Mouse (Mus musculus) midbrain, embryonic 13.5 days (tissue): ENCODE data around the gene Gm867. TPM values are rescaled to one million over a fixed set of nuclear protein-coding genes. Genes with fewer than 3 reads are reported as not detected.

ENCODE experiments used
- ATAC-seq: fragments of 200-750 bp; cut with Nextera tagmentation; 2 replicates; pipeline ENCODE4 v1.8.0; 2017; ENCODE audit warnings: mild to moderate bottlenecking, moderate TSS enrichment, moderate library complexity
- H3K27ac ChIP-seq: fragments of 300-500 bp; sonication (generic); 2 replicates; pipeline ENCODE4 v1.5.1; 2015; ENCODE audit warnings: inconsistent platforms, mild to moderate bottlenecking, moderate library complexity
- H3K27me3 ChIP-seq: fragments of 300-500 bp; sonication (generic); 2 replicates; pipeline ENCODE4 v1.6.1; 2015; ENCODE audit warnings: mild to moderate bottlenecking, inconsistent platforms
- H3K36me3 ChIP-seq: fragments of 300-500 bp; sonication (generic); 2 replicates; pipeline ENCODE4 v1.6.1; 2015; ENCODE audit warnings: mild to moderate bottlenecking, inconsistent platforms
- H3K4me1 ChIP-seq: fragments of 300-500 bp; sonication (generic); replicated peaks from 2 replicates; pipeline ENCODE4 v1.6.1; 2015; ENCODE audit warnings: inconsistent platforms
- H3K4me2 ChIP-seq: fragments of 300-500 bp; sonication (generic); replicated peaks from 2 replicates; pipeline ENCODE4 v1.6.1; 2015; ENCODE audit warnings: moderate library complexity, mild to moderate bottlenecking, inconsistent platforms
- H3K4me3 ChIP-seq: fragments of 300-500 bp; sonication (generic); replicated peaks from 2 replicates; pipeline ENCODE4 v1.5.1; 2015; ENCODE audit warnings: mild to moderate bottlenecking, inconsistent platforms
- H3K9ac ChIP-seq: fragments of 300-500 bp; sonication (generic); replicated peaks from 2 replicates; pipeline ENCODE4 v1.6.1; 2015; ENCODE audit warnings: mild to moderate bottlenecking, inconsistent platforms
- H3K9me3 ChIP-seq: fragments of 300-500 bp; sonication (generic); 2 replicates; pipeline ENCODE4 v1.6.1; 2016; ENCODE audit warnings: mild to moderate bottlenecking, inconsistent platforms
- WGBS: fragments of 180-500 bp; shearing (Covaris S2); methylation state at CpG from one replicate; pipeline ENCODE4 v1.1.7; 2015; 5-methylcytosine and 5-hydroxymethylcytosine counted together
- polyA plus RNA-seq: library from polyadenylated mRNA; unstranded; fragments of >200 nt; fragmentation: Nextera tagmentation; extraction: Ambion mirVana; gene quantifications from 2 replicates; pipeline ENCODE4 v1.2.1, GENCODE M21; 2015

Gm867 gene
- polyA plus RNA-seq, 1 experiment from 2014 or later: 0.35 TPM

DNA sequence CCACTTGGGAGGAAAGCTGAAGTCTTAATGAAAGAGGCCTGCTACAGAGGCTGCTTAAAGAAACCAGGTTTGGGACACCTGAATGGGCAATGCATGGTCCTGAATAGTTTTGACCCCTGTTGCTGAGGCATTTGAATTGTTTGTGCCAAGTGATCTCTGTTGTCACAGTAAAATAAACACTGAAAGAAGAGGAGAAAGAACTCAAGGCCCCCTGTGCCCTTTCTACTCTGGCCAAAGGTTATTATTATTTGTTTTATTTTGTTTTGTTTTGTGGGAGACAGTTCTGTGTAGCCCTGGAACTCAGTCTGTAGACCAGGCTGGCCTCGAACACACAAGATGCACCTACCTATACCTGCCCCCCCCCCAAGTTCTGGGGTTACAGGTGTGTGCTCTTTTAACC, 5.5 kb downstream of the Gm867 start:
- 78% methylated on average over 1 of the region's 1 CpGs for WGBS
- no peak overlapping the region for H3K27ac ChIP-seq
- H3K4me3 ChIP-seq: peak overlapping the region; percentile 50
- no peak overlapping the region for H3K9ac ChIP-seq
- peaks cover 58% of the 10 kb centered on the region for H3K27me3 ChIP-seq
- no peak for ATAC-seq
- peaks cover 50% of the 10 kb centered on the region for H3K4me1 ChIP-seq
- no peaks in the 10 kb centered on the region for H3K9me3 ChIP-seq
- peak overlapping the region; percentile 84 for H3K4me2 ChIP-seq
- no peaks in the 10 kb centered on the region for H3K36me3 ChIP-seq

DNA sequence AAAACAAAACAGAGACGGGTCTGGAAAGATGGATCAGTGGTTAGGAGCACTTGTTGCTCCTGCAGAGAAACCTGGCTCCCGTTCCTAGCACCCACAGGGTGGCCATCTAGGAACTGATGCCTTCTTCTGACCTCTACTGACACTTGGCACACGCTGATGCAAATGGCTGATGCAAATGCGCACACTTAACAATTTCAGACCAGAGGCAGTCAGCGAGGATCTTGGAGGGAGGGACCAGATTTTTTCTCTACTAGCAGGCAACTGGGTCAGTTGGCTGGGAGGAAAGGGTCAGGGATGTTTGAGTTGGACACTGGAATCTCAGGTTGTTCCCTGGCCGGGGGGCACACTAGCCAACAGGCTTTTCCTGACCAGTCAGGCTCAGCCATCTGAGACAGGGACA, 7.6 kb downstream of the Gm867 start, which contains the start of gene Chchd10:
TSS of gene Chchd10 (plus strand) at position 240 of the 400 bp plus-strand sequence.
- Histone ChIP-seq H3K27me3 (peaks cover 57% of the 10 kb centered on the region), H3K27ac (peak within 1 kb of the TSS; percentile 17; the same call in 1 of the 2 replicates), H3K36me3 (peaks cover 5% of the 10 kb centered on the region; the same call in 1 of the 2 replicates), H3K4me1 (peaks cover 51% of the 10 kb centered on the region), H3K4me3 (peak within 1 kb of the TSS; percentile 49), H3K9me3 (no peaks in the 10 kb centered on the region), H3K4me2 (peak within 1 kb of the TSS; percentile 91), H3K9ac (peak within 1 kb of the TSS; percentile 85)
- WGBS: 16% methylated on average over 6 of the region's 6 CpGs
- ATAC-seq: no peak

DNA sequence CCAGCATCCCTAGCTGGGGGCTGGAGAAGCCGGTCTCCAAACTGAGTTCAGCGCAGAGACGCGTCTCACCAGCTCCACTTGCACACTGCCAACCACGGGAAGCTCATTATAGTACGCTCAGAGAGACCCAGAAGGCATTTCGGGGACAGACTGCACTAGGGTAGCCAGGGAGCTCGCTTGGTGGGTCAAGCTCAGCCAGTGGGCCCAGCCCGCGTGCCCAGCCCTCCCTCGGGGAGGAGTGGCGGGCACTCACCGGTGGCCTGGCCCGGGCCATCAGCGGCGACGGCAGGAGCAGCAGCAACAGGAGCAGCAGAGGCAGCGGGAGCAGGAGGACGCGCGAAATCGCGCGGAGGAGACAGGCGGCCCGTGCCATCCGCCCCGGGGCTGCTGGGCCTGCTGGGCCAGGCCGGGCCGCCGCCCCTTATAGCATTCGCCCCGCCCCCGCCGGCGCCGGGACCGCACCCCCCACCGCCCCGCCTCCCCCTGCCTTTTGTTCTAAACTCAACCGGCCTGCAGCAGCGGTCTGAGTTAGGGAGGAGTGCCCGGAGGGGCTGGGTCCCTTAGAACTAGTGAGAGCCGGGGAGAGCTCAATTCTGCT, 8.3 kb downstream of the Gm867 start:
- peaks cover 45% of the 10 kb centered on the region for H3K4me1 ChIP-seq
- peak overlapping the region; percentile 85 for H3K9ac ChIP-seq
- WGBS: under 1% methylated on average over 37 of the region's 44 CpGs
- peak overlapping the region; percentile 49 for H3K4me3 ChIP-seq
- peak; percentile 62 for ATAC-seq
- peak overlapping the region; percentile 17; the same call in 1 of the 2 replicates for H3K27ac ChIP-seq
- peaks cover 50% of the 10 kb centered on the region for H3K27me3 ChIP-seq
- no peaks in the 10 kb centered on the region for H3K9me3 ChIP-seq
- H3K36me3 ChIP-seq: peaks cover 12% of the 10 kb centered on the region; the same call in 1 of the 2 replicates
- H3K4me2 ChIP-seq: peak overlapping the region; percentile 91

DNA sequence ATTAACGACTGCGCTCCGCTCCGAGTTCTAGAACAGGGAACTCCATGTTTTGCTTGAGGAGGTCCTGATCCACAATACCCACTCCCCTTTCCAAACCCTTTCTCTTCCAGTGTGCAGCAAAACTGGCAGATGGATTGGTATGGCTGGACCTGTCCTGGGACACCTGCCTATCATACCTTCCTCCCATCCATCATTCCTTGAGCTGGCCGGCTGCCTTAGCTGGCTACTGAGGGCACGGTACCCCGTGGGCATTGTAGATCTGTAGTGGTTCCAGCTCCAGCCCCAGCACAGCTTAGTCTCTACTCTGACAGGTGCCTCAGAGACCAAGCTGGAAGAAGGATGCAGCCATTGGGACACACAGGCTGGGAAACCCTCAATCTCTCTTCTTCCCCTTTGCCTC, 9.2 kb downstream of the Gm867 start:
- 25% methylated on average over 7 of the region's 7 CpGs for WGBS
- peaks cover 21% of the 10 kb centered on the region; the same call in 1 of the 2 replicates for H3K36me3 ChIP-seq
- peaks cover 42% of the 10 kb centered on the region for H3K27me3 ChIP-seq
- H3K4me3 ChIP-seq: peak overlapping the region; percentile 49
- no peaks in the 10 kb centered on the region for H3K9me3 ChIP-seq
- H3K9ac ChIP-seq: peak overlapping the region; percentile 85
- no peak for ATAC-seq
- H3K27ac ChIP-seq: no peak overlapping the region
- peaks cover 43% of the 10 kb centered on the region for H3K4me1 ChIP-seq
- peak overlapping the region; percentile 91 for H3K4me2 ChIP-seq

GRCm38 (mm10) chr10:75930304-75930703, 10.2 kb downstream of the Gm867 start:
- no peaks in the 10 kb centered on the region for H3K9me3 ChIP-seq
- H3K4me3 ChIP-seq: no peak overlapping the region
- H3K36me3 ChIP-seq: peaks cover 28% of the 10 kb centered on the region
- H3K4me1 ChIP-seq: peaks cover 33% of the 10 kb centered on the region
- peaks cover 37% of the 10 kb centered on the region for H3K27me3 ChIP-seq
- H3K4me2 ChIP-seq: peak overlapping the region; percentile 91; the same call in 1 of the 2 replicates
- WGBS: 19% methylated on average over 6 of the region's 6 CpGs
- no peak for ATAC-seq
- no peak overlapping the region for H3K9ac ChIP-seq
- no peak overlapping the region for H3K27ac ChIP-seq

DNA sequence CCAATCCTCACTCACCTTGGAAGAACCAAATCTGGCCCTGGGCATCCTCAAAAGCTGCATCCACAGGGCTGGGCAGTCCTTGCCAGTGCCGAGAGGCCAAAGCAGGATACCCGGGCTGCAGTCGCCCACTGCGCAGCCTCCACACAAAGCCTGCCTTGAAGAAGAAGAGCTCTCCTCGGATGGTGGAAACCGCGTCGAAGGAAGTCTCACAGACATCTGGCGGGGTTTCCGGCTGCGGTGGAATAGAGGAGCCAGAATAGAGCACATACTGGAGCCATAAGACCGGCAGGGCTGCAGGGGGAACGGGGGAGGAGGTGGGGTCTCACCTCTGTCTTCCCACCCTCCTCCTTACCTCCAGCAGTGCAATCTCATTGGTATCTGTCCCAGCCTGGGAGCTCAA, 14.1 kb downstream of the Gm867 start:
- Histone ChIP-seq H3K9me3 (no peaks in the 10 kb centered on the region), H3K36me3 (peaks cover 37% of the 10 kb centered on the region), H3K27ac (no peak overlapping the region), H3K9ac (peak overlapping the region; percentile 32; the same call in 1 of the 2 replicates), H3K27me3 (peaks cover 14% of the 10 kb centered on the region), H3K4me1 (peaks cover 31% of the 10 kb centered on the region), H3K4me2 (no peak overlapping the region), H3K4me3 (no peak overlapping the region)
- WGBS: 72% methylated on average over 13 of the region's 13 CpGs
- ATAC-seq: no peak

- Histone ChIP-seq H3K27me3 (no peaks in the 10 kb centered on the region), H3K9me3 (no peaks in the 10 kb centered on the region), H3K27ac (no peak overlapping the region), H3K9ac (no peak overlapping the region), H3K36me3 (peaks cover 37% of the 10 kb centered on the region), H3K4me2 (no peak overlapping the region), H3K4me1 (peaks cover 31% of the 10 kb centered on the region), H3K4me3 (no peak overlapping the region)
- ATAC-seq: no peak
- WGBS: 62% methylated on average over 2 of the region's 2 CpGs
Measured at GRCm38 (mm10) chr10:75924324-75924723, 16.1 kb downstream of the Gm867 start.

DNA sequence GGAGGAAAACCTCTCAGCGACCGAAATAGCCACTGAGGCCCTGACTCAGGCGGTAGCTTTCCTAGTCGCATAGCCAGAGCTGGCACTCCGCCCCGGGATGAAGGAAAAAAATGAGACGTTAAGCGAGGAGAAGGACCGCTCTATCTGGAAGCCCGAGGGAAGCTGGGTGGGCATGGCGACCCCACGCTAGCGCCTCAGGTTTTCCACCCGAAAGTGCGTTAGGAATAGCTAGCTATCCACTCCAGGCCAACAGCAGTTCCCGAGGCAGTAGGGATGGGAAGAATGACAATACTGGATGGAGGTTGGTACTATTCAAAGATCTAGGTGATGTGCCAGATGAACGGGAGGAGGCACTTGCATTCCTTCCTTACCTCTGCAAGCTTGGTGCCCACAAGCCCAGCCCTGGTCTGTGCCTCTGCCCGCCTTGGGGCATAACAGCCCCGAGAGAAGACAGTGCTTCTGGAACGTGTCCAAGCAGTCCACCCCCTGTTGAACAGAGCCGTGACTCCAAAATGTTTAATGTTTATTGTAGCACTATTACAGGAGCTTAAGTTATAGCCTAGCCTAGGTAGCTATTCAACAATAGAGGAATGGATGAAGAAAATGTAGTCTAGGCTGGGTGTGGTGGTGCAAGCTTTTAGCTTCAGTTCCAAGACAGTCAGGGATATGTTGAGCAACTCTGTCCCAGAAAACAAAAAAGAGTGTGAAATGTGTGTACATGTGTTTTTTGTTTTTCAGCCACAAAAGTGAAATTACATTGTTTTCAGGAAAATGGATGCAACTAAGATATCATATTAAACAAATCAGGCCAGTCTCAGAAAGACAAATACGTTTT, 18.5 kb downstream of the Gm867 start:
- peak overlapping the region; percentile 67 for H3K4me2 ChIP-seq
- no peaks in the 10 kb centered on the region for H3K9me3 ChIP-seq
- no peaks in the 10 kb centered on the region for H3K27me3 ChIP-seq
- peak overlapping the region; percentile 96 for H3K27ac ChIP-seq
- peaks cover 31% of the 10 kb centered on the region for H3K36me3 ChIP-seq
- H3K4me3 ChIP-seq: peak overlapping the region; percentile 72
- WGBS: 4% methylated on average over 22 of the region's 22 CpGs
- peaks cover 52% of the 10 kb centered on the region for H3K4me1 ChIP-seq
- H3K9ac ChIP-seq: peak overlapping the region; percentile 89
- ATAC-seq: peak; percentile 37

DNA sequence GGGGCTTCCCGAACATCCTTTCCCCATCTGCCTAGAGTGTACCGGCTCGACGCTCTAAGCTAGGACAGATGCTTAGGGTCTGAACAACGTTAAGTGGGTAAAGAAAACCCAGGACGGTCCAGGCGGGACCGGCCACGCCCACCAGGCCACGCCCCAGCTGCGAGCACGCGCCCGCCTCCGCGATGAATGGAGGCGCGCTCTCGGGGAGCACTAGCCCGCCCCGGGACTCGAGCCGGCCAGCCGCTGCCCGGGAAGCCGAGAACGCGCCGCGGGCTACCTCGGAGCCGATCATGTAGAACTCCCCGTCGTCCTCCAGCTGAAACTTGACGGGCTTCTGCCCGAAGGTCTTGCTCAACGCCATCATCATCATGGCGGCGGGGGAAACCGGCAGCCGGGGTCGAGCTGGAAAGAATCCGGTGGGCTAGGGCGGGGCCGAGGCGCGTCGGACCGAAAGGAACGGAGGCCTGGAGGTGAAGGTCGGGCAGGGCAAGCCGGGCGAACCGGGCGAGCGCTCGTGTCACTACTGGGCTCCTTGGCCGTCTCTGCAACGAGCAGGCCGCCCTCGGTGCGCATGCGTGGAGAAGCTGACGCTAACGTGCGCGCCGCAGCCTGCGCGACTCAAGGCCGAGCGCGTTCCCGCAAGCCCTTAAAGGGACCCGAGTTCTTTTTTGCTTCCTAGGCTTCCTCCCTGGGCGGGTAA, 19.3 kb downstream of the Gm867 start, which contains the start of gene Smarcb1:
TSS of gene Smarcb1 (minus strand) at position 592 of the 700 bp plus-strand sequence.
- Histone ChIP-seq H3K27me3 (no peaks in the 10 kb centered on the region), H3K4me3 (peak within 1 kb of the TSS; percentile 72), H3K4me1 (peaks cover 52% of the 10 kb centered on the region), H3K27ac (peak within 1 kb of the TSS; percentile 96), H3K4me2 (peak within 1 kb of the TSS; percentile 67), H3K36me3 (peaks cover 31% of the 10 kb centered on the region), H3K9me3 (no peaks in the 10 kb centered on the region), H3K9ac (peak within 1 kb of the TSS; percentile 89)
- under 1% methylated on average over 76 of the region's 76 CpGs for WGBS
- peak; percentile 91 for ATAC-seq

GRCm38 (mm10) chr10:75919026-75919425, 21.4 kb downstream of the Gm867 start:
- ATAC-seq: no peak
- H3K4me2 ChIP-seq: peak overlapping the region; percentile 67
- H3K36me3 ChIP-seq: peaks cover 34% of the 10 kb centered on the region
- H3K9ac ChIP-seq: peak overlapping the region; percentile 36; the same call in 1 of the 2 replicates
- no peaks in the 10 kb centered on the region for H3K9me3 ChIP-seq
- peaks cover 52% of the 10 kb centered on the region for H3K4me1 ChIP-seq
- H3K27ac ChIP-seq: no peak overlapping the region
- no peak overlapping the region; the same call in 1 of the 2 replicates for H3K4me3 ChIP-seq
- 89% methylated on average over 5 of the region's 5 CpGs for WGBS
- H3K27me3 ChIP-seq: no peaks in the 10 kb centered on the region

GRCm38 (mm10) chr10:75916840-75917239, 23.6 kb downstream of the Gm867 start:
- H3K4me1 ChIP-seq: peaks cover 35% of the 10 kb centered on the region
- H3K9ac ChIP-seq: no peak overlapping the region
- 84% methylated on average over 8 of the region's 8 CpGs for WGBS
- no peak overlapping the region for H3K4me3 ChIP-seq
- H3K4me2 ChIP-seq: no peak overlapping the region
- no peak for ATAC-seq
- H3K27ac ChIP-seq: no peak overlapping the region
- no peaks in the 10 kb centered on the region for H3K27me3 ChIP-seq
- no peaks in the 10 kb centered on the region for H3K9me3 ChIP-seq
- peaks cover 52% of the 10 kb centered on the region for H3K36me3 ChIP-seq
